Mouse (Mus musculus): Measurements from ENCODE around the gene Flywch2.

DNA sequence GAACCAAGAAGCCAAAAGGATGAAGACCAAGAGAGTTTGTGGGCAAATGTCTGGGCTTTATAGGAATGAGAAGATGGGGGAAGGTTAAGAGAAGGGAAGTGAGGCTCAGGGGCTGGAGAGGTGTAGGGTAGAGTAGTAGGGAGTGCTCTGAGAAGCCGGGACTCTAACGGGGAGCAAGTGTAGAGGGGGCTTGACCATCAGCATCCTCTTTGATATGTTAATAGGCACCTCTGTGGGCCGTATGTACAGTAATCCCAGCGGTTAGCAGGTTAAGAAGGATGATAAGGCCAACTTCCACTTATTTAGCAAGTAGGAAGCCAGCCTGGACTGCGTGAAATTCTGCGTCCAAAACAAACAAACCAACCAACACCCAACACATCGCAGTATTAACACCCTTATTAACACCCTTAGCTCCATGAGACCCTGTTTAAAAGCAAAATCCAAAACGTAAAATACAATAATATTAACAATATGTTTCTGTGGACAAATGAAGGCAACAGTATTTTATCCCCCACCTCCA is 3.9 kb upstream of the Flywch2 start:
- TF ChIP-seq POLR2A (IDR thresholded peaks at IDR 0.05; ENCODE audit: insufficient read depth, low read length) = no peak
- TF ChIP-seq CTCF (IDR thresholded peaks at IDR 0.05; ENCODE audit: low read depth, low read length) = no peak
